Mouse (Mus musculus) duodenum, adult 2 months (tissue): ENCODE data around the gene Dhrs7. TPM values are rescaled to one million over a fixed set of nuclear protein-coding genes. Genes with fewer than 3 reads are reported as not detected.

Source experiments
- polyA plus RNA-seq: library from polyadenylated mRNA; depleted of rRNA; stranded (reverse); fragments of >200 nt; gene quantifications from 2 replicates; pipeline ENCODE4 v1.2.3, GENCODE M21; 2012; ENCODE audit warnings: low replicate concordance; rRNA removed

The Dhrs7 gene
- polyA plus RNA-seq: 6.8 and 11.4 TPM in 2 replicates

GRCm38 (mm10) chr12:72664735-72665337 lies at the start of gene Dhrs7:
Dhrs7 (minus strand) TSS chr12:72664909.

GRCm38 (mm10) chr12:72649611-72650330 lies 14.9 kb downstream of the Dhrs7 start, which contains the start of gene Gm4756:
Gm4756 (minus strand) TSS chr12:72649661.

Other genes with a start within 250 kb of the Dhrs7 start
- not detected in 2 replicates for gene Lrrc9, start 223.0 kb downstream of the Dhrs7 start, polyA plus RNA-seq
- gene Pcnx4, start 128.5 kb downstream of the Dhrs7 start, polyA plus RNA-seq: 0.17 and 0.54 TPM in 2 replicates
- gene Gm4756, start 15.2 kb downstream of the Dhrs7 start, polyA plus RNA-seq: not detected in 2 replicates
- 25.7 and 34.1 TPM in 2 replicates for gene Ppm1a, start 92.5 kb upstream of the Dhrs7 start, polyA plus RNA-seq